Mouse (Mus musculus): ENCODE data around the gene Gm49355.

Gene Gm49355

DNA sequence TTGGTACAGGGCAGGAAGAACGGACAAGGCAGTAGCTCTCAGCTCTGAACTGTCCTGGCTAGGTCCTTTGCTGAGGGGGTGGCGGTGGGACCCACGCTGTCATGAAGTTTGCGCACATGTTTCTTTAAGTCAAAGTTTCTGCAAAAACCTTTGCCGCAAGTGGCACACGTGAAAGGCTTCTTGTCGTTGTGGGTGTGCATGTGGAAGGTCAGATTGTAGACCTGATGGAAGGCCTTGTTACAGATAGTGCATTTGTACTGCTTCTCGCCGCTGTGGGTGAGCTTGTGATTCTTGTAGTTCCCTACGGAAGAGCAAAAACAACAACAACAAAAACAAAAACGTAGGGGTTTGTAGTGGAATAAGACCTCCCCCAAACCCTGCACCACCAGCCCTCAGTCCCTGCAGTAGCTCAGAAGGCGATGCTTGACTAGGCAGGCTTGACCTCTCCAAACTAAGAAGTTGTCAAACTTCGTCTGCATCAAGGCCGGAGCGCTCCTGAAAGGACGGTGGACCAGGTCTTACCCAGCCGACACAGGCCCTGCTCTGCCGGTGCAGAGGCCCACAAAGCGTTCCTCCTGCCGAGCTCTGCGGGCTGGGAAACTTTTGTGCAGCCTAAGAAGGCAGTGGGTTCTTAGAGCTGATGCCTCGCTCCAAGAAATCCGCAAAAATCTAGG, 58.8 kb downstream of the Gm49355 start:
- DNase-seq (ENCODE audit: low spot score in 2 of 2) = no peak

DNA sequence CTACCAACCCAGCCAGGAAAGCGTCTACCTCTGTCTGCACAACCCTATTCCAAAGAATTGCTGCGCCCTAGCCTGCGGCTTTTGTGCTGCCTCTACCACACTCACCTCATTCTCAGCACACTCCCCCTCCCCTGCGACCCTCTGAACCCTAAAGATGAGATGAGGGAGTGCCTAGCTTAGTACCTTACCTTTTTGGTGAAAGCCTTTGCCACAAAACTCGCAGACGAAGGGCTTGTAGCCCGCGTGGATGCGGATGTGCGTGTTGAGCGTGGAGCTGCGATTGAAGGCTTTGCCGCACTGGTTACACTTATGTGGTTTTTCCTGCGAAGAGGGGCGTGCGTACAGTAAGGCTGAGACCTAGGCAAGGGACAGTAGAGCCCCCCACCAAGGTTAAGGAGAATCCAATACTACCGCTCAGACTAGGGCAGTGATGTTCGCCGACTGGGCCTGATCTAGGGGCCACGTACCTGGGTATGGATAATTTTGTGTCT, 59.7 kb downstream of the Gm49355 start:
- no peak for DNase-seq (ENCODE audit: low spot score in 2 of 2)

DNA sequence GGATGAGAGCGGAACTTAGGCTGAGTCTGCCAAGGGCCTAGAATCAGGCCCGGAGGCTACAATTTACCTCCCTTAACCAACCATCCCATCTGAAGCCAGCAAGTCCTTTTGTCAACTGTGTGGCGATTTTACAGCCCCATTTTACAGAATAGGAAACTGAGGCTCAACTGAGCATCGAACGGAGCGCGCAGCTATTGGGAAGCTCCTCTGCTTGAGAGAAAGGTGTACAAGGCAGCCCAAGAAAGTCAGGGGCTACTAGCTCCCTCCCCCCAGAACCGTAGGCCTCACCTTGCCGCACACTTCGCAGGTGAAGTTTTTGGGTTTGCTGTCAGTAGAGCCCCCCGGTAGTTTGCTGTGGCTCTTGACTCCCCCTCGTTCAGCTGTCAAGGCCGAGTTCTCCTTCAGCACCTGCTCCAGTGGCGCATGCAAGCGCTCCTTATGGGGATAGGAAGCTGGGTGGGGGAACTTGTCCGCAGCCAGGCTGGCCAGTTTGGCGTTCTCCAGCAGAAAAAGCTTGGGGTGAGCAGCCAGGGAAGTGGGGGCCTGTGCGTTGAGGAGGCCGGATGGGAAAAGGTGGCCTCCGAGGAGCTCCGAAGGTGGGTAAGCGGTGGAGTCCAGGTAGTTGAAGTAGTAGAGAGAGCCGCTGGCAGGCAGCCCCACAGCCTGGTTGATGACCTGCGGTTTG, 60.4 kb downstream of the Gm49355 start:
- no peak for DNase-seq (ENCODE audit: low spot score in 2 of 2)

DNA sequence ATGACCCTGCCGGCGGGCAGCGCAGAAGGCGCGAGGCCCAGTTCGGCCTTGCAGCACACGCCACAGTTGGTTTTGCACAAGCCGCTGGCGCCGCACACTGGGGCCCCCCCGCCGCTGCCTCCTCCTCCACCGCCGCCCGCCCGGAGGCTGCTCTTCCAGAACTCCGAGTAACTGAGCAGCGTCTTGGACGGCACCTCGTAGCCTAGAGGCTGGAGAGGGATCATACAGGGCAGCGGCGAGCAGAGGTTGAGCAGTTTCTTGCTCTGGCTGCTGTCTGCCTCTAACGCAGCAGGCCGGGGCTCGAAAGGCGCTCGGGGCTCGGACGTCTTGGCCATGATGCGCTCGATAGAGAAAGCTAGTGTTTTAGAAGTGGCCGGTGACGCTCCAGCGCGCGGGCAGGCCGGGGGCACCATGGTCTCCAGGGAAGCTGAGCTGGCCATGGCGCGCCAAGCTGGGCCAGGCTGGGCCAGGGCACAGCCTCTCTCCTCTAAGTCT, 61.0 kb downstream of the Gm49355 start:
- no peak for DNase-seq (ENCODE audit: low spot score in 2 of 2)

DNA sequence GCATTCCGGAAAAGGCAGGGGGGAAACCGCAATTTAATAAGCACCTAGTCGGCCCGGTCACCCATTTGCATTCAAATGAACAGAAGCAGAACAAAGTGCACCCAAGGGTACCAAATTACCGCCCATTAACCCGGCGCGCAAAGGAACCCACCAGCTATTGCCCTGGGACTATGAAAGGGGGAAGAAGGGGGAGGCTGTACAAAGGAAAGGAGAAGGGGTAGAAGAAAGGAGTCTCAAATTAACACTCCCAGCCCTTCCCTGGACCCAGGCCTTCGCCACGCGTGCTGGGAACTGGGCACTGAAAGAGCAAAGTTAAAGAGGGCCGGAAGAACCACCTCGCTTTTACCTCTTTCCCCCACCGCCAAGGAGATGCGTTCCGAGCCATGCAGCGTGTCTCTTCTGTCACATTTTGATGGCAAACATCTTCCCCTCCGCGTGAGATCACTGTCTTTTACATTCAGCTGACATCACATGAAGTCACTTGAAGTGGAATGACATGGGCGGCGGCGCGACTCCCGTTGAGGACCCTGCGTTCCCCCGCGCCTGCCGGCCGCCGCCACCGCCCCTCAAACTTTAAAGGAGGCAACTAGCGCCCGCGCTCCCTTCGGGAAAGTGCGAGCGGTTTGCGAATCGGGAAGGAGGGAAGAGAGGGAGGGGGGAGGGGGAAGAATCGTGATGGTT, 61.6 kb downstream of the Gm49355 start:
- no peak for DNase-seq (ENCODE audit: low spot score in 2 of 2)

DNA sequence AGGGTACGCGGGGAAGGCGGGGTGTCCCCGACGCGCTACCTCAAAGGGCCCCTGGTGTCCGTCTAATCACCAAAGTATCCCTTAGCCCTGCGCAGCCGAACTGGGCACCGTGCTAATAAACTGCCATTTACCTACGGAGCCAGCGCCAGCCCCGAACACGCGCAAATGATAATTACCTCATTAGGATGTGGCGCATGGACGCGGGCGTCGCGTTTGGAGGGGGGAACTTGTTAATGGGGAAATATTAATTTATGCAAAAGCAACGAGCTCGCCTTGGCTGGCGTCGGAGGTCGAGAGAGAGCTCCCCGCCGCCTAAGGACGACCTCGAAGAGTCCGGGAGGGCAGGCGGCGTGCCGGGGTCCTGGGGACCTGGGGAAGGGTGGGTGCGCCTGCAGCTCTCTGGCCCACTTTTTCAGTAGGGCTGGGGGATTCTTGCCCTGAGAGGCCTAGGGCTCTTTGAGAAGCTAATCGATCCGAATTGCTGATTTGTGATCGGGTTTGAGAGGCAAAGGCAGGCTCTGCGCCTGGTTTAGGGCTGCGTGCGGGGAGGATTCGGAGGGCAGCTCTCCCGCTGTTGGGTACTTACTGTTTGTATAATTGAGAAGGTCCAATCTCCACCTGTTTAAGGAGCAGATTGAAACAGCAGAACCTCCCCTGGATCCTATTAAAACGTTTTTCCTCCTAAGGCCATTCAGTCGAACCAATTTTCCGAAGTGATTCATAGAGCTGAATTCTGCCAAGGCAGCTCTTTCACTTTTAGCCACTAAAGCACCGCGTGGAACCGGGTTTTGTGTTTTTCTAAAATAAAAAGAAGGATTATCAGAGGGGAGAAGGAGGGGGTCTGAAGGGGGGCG, 62.5 kb downstream of the Gm49355 start:
- DNase-seq (ENCODE audit: low spot score in 2 of 2) = no peak

DNA sequence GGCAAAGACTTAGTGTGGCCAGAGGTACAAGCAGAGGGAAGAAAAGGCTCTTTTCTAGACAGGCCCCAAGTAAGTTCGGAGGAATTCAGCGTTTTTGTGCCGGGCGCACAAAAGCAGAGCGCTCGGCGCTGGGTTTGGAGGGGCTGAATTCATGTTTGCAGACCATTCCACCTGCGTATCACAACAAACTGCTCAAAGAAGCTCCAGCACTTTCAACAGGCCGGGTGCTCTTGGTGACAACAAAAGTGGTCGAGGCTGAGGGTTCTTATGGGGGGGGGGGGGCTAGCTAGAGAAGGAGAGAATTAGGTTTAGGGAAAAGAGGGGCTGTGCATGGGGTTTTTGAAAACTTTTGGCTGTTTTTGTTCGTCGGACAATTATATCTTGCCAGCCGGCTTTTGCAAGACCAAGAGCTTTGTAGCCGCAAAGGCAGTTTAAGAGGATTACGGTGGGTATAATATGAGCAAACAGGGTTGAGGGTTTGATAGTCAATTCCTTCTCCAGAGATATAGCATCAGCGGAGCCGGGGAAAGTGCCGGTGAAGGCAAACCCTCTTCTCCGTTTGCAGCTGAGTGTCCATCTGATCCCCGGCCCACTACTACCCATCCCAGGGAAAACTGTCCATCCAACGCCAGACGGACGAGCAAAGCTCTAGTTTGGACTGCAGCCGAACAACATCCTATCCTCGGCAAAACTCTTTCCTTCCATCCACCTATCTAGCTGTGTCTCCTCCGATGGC, 63.3 kb downstream of the Gm49355 start:
- no peak for DNase-seq (ENCODE audit: low spot score in 2 of 2)

DNA sequence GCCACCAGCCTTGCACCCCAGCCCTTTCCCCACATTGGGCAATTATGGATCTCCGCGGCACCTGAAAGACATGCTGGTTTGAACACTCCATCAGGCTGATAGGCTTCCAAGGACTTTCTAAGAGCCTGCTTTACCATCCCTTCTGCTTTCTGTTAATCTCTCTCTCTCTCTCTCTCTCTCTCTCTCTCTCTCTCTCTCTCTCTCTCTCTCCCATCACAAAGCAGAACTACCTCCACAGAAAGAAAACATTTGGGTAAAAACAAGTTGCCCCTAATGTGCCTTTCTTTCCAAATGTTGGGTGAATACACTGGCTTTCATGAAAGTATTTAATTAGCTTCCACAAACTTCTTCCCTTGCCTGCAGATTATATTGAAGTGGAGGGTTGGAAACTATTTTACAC, 64.3 kb downstream of the Gm49355 start, which contains the start of gene Fezf2:
Gene Fezf2, minus strand, starts transcription at position 101 of the 400 bp plus-strand sequence.
- DNase-seq (ENCODE audit: low spot score in 2 of 2) = no peak

DNA sequence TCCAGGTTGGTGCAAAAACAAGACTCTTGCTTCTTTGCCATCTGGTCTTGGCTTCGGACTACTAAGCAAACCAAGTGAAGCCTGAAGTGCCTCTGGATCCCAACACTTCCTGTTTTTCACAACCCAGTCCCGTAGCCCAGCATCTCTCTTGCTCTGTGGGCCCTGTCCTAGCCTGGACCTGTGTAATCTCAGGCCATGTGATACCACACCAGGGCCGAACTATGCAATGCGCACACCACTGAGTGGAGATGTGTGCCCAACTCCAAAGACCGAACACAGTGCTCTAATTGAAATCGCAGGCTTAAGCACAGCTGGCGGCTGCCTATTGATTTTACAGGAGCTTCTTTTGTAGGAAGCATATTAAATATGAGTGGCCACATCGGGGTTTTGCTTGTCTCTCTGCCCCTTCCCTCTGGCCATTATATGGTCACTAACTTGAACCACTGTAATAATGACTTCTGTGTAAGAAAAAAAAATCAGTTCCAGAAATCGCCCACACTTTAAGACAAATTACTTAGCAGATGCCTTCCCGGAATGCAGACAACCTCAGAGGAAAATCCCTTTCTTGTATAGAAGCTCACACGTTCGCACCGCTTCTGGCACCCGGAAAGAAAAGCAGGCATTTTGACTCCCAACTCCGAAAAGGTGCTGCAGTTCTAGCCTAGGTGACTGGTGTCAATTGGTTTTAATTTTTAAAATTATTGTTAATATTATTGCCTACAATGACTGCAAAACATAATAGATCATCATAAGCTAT, 65.7 kb downstream of the Gm49355 start:
- no peak for DNase-seq (ENCODE audit: low spot score in 2 of 2)

DNA sequence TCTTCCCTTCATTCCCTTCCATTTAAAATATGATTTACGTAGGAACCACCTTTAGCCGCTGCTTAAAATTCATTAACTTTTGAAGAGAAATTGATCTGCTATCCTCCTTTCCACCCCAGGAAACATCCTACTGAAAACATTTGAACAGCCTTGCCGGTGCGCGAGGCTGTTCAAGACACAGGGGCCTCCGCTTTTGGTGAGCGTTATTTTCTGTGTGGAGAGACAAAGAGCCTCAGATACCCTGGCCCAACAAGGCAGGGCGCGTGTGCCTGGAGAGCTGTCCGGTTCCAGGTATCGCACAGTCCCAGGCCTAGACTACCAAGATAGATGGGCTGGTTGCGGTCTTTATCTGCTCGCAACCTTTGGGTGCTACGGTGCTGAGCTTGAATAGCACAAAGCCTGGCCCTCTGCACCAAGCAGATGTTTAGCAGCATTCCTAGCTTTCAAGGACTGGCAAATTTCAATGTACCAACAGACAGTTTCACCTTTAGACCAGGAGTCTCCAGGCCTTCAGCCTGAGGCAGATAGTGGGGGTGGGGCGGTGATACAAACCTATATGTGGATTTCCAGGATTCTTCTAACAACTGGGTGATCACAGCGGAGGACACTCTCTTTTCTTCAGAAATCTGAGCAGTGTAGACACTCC, 66.6 kb downstream of the Gm49355 start:
- no peak for DNase-seq (ENCODE audit: low spot score in 2 of 2)
